Mouse (Mus musculus) kidney, adult 2 months (tissue): Measurements from ENCODE around the gene Foxp1.

ENCODE experiments used
- CTCF ChIP-seq: fragments of 200-500 bp; conservative IDR thresholded peaks from 2 replicates; pipeline ENCODE4 v1.5.1; 2011; ENCODE audit warnings: low read depth, mild to moderate bottlenecking, control low read depth, low read length, moderate library complexity, mixed read lengths; ENCODE audit not compliant: insufficient read depth, insufficient read length
- POLR2A ChIP-seq: fragments of 200-500 bp; IDR thresholded peaks from one replicate; pipeline ENCODE4 v1.6.1; 2011; ENCODE audit warnings: low read depth, low read length, control low read depth

GRCm38 (mm10) chr6:99204052-99204779 lies 318.3 kb downstream of the Foxp1 start:
- TF ChIP-seq POLR2A = no peak
- no peak for TF ChIP-seq CTCF
